Mouse (Mus musculus) A20 (cell line): ENCODE measurements around the gene Hsp90ab1.

Experiments
- DNase-seq: peaks from one replicate; pipeline ENCODE4 v3.0.0-alpha.2; 2011; ENCODE audit warnings: low read depth, low spot score

Gene Hsp90ab1

DNA sequence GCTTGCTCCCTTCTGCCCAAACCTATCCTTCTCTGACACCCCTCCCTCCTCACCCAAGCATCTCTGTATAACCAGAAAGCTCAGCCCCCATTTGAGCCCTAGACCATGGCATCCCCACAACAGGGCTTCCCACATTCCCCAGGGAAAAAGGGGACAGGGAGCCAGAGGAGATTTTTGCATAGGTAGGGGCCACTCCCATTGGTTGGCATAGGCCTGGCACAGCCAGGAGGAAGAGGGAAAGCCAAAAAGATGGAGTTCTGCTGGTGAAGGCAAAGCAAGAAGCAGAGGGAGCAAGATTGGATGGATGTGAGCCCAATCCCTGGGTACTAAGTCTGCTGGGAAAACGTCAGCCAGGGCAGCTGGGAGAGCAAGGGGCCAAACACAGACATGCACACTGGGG is 30.0 kb downstream of the Hsp90ab1 start:
- no peak for DNase-seq

DNA sequence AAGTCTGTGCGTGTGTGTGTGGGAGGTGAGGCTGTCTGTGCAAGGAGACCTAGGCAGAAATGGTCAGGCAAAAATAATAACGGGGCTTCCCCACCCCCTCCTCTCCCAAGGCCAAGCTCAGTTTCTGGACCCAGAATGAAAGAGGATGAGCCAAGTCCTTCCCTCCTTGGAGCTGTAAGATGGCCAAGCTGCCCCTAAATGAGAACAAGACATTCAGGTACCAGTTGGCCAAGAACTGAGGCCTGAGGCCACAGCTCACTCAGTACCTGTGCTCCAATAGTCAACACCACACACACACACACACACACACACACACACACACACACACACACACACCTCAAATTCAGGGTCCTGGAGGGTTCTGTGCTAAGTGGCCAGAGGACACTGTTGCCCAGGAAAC is 30.4 kb downstream of the Hsp90ab1 start:
- no peak for DNase-seq

DNA sequence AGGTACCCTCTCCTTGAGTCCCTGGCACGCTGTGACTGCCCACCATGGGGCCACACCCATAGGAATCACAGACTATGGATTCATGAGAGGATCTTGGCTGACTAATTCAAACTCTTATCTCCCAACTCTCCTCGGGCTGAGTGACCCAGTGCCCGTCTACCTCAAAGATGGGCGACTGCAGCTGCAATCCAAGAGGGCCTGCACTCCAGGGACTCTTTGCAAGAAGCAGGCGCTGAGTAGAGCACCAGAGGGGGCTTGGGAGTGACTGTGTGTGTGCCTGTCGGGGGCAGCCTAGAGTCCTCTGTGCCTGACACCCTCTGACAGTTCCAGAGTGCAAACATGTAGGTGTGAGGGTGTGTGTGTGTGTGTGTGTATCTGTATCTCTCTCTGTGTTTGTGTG is 30.9 kb downstream of the Hsp90ab1 start:
- DNase-seq: no peak

DNA sequence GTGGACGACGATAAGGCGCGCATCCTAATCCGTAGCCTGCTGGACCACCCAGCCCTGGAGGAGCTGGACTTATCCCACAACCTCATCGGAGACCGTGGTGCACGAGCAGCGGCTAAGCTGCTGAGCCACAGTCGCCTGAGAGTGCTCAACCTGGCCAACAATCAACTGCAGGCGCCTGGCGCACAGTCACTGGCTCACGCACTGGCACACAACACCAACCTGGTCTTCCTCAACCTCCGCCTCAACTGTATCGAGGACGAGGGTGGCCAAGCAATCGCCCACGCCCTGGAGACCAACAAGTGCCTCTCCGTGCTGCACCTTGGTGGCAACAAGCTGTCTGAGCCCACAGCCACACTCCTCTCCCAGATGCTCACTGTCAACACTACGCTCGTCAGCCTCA is 33.4 kb downstream of the Hsp90ab1 start:
- no peak for DNase-seq

DNA sequence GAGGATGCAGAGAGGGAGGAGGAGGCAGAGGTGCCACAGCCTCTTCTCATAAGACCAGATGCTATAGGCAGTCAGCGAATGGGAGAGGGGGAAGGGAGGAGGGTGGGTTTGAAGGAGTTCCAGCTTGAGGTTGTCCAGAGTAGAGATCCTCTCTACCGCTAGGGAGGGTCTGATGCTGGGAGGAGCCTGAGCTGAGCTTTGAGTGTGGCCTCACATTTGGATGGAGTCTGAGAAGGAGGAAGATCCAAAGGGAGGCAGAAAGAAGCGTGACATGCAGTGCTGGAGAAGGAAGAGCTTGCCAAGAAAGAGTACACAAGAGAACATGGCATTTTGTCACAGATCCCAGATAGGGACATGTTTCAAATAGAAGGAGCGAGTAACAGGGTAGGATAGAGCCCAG is 34.7 kb downstream of the Hsp90ab1 start:
- DNase-seq: no peak

DNA sequence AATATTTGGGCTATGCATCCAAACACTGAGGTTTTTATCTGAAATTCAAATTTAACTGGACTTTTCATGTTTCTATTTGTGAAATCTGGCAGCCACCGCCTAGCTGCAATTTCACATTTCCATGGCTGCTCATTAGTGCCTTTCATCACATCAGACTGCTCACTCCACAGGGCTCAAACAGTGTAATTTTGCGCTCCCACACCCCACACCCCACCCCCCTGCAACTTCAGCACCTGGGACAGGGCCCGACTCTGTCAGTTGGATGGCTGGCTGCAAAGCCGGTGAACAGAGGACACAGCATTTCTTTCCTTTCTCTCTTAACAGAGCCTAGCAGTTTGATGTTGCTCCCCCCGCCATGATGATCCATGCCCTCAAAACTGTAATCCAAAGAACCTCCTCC is 36.8 kb downstream of the Hsp90ab1 start:
- DNase-seq: no peak

DNA sequence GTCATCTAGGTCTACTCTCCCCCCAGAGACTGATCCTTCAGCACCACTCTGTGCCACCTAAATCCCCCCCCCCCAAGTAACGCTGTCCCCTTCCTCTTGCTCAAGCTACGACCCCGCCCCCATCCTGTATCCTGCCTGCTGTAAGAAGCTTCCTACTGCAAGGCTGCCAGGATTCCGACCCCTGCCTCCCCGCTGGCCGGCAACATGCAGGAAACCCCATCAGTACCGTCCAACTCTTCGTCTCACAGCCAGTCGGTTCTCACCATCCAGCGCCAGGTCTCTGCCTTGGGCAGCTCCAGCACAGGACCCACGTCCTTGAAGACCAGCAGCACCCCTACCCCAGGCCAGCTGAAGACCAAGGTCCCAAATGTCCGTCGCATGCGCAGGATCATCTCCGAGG is 40.2 kb downstream of the Hsp90ab1 start:
- no peak for DNase-seq

DNA sequence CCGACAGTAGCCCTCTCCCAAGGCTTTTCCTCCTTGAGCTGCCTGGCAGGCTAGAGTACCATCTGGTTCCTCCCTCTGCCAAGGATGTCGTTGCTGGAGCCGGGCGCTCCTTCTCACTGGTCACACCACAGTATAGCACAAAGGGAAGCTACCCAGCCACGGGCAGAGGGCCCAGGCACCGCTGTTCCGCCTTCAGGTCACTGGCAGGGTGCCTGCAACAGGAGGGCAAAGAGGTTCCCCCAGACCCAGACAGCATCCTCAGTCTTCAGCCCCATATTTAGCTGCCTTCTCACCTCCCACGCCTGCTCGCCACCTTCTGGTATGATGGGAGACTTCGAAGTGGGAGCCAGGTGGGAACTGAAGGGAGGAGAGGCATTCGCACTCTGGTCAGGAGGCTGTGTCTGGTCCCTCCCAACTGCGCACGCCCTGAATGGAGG is 42.7 kb downstream of the Hsp90ab1 start:
- DNase-seq: no peak

DNA sequence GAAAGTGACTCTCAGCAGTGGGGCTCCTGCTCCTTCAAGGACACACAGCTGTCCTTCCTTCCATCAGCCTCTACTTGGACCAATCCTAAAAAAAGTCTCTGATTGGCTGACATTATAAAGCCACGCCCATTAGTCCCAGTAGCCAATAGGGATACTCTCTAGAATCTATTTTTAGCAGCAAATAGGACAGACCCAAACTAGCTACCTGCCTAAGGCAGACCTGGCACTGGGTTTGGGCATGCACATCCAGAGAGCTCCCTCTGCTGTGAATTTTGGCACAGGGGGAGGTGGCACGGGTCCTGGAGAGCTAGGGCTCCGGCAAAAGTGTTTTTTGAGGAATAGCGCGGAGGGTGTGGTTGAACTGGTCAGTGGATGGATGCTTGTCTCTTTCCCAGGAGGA is 46.5 kb downstream of the Hsp90ab1 start:
- no peak for DNase-seq

DNA sequence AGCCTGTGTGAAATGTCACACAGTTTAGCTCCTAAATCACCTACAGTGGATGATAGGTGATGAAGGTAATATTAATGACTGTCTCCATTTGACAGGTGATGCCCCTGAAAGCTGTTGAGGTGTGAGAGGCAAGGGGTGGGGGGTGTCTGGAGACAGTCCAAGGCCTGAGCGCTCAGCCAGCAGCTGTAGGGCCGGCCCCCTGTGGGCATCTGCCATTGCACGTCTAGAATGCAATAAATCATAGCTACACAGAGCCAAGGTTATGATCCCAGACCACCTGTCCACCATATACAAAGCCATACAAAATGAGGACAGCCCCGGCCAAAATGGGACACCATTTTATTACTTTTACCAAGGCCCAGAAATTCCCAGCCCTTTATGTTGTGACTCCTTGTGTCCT is 48.1 kb downstream of the Hsp90ab1 start:
- DNase-seq: no peak

DNA sequence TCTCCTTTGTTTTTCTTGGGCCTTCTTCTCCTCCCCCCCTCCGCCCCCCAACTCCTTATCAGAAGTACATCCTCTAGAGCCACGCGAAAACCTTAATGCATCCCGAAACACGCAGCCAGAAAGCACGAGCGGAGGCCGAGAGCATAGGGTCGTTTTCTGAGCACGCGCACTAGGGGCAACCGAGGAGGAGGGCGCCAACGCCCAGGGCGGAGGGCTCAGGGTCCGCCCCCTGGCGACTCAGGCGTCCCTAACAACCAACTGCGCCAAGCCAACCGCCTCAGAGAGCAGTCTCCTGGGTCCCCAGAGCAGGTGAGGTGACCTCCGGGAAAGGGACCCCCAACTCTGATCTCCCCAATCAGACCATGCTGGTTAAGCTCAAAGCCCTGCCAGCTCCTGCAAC is 49.8 kb downstream of the Hsp90ab1 start, which contains the start of gene Tcte1:
Tcte1 (plus strand) TSS at position 172 of the 400 bp plus-strand sequence.
- no peak for DNase-seq

DNA sequence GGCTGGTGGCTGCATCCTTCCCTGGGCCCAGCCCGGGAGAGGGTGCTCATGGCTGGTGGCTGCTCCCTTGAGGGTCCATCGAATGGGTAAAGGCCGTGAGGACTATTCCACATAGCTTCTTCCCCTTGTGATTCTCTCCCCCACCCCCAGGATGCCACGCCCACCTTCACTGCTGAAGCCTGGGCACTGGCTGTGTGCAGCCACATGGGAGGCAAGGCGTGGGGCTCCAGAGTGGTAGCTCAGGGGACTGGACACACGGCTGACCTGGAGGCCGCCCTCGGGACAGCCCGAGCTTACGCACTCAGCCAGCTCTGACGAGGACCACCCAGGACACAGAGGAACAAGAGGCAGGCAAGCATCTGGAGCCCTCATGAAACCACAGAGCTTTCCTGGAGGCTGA is 52.9 kb downstream of the Hsp90ab1 start:
- no peak for DNase-seq

DNA sequence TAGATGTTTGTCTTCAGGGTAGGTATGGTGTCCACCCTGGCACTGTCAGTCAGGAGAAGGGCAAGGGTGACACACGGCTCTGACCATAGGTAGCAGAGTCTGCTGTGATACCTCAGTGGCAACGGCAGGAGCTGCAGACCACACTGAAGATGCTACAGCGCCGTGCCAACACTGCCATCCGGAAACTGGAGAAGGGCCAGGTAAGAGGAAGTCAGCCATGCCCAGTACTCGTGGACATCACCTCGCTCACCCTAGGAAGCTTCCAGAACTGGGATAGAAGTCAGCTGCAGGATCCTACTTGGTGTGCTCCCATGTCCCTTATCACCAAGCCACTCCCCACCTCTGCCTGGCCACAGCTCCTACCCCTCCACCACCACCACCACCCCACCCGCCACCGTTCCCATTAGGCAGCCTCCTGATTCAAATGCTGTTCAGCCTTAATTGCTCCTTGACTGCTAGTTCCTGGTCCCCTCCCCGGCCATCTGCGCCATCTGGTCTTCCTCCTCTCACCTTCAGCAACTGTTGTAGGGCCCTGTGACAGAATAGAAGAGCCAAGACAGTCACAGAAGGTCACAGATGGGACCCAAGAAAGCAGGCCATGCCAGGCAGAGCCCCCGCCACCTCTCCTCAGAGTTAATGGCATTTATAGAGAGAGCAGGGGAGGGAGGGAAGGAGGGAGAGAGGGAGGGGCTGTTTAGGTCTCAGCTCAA is 54.1 kb downstream of the Hsp90ab1 start:
- DNase-seq: no peak
